Mouse (Mus musculus) right cerebral cortex, postnatal 4 days (tissue): ENCODE measurements at regions not wholly inside any gene's neighbourhood (a gene's known extent, or its start where the extent isn't known, plus 50 kb on each side); places are given as distances from the start of the nearest gene placed in this dataset.

Source experiments
- DNase-seq: peaks from one replicate; pipeline ENCODE4 v3.0.0-alpha.2; 2022

DNA sequence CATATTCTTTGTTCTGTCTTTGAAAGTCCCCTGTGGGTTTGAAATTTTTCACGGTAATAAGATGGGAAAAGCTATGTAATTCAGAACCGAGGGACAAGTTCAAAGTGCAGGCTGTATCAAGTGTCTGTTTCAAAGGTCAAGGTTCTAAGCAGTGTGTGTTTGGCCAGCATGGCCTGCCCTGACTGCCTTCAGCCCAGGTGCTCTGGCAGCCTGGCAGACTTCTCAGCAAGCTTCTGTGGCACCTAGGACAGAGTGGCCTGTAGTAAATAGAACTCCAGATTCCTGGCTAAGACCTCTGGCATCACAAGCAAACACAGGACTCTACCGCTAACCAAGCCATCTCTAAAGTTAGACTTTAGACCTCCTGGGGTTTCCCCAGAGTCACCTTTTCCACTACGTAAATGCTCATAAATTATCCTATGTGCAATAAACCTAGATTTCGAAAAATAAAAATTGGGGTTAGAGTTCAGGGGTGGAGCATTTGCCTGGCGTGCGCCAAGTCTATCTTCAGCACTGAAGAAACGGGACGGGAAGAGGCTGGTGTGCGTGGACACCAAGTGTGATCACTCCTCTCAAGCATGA is 436.5 kb upstream of the Mgmt start:
- DNase-seq: no peak

DNA sequence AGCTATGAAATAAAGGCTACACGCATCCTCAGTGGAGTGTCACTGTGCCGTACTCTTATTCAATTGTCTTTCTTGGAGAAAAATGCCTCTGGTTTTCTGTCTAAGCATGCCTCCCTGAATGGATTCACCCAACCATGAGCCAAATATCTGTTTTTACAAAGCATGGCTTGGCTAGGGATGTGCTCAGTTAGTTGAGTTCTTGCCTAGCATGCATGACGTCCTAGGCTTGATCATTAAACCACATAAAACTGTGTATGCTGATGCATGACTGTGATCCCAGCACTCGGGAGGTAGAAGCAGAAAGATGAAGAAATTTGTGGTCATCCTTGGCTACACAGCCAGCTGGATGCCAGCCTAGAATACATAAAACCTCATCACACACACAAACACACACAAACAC is 417.3 kb upstream of the Mgmt start:
- DNase-seq: no peak

DNA sequence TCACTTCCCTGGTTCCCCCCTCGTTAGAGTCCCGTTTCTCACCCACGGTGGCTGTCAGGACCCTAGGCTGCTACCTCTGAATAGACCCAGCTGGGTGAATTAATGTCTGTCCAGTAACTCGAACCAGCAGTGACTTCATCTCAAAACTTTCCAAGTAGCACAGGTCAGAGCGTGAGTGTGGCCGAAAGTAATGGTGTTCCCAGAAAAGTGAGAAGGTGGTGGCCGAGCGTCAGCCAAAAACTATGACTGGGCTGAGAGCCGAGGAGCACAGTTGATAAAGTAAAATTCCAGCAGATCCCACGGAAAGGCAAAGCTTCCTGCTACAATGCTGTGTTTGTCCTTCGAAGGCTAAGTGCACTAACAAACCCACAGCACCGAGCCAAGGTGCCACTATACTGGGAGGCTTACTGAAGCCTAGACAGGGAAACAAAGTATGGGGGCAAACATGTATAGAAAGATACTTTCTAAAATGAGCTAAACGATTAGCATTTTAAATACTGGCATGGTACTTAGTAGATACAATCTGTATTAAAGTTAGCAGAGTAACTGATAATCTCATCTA is 413.7 kb upstream of the Mgmt start:
- no peak for DNase-seq

DNA sequence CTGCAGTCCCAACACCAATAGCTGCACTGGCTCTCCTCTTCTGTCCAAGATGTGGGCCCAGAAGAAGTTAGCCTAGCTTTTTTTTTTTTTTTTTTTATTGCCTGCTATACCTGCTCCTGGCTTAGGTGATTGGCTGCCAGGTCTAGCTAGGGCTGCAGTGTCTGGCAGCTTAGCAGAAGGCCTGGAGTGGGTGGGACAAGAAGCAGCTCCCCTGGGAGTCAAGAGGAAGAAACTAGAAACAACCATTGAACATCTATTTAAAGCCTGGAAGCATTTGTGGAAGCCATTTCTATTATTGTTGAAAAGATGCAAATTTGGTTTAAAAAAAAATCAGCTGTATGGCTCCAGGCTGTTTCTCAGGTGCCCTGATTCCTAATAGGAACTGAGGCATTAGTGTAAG is 411.2 kb upstream of the Mgmt start:
- DNase-seq: no peak

DNA sequence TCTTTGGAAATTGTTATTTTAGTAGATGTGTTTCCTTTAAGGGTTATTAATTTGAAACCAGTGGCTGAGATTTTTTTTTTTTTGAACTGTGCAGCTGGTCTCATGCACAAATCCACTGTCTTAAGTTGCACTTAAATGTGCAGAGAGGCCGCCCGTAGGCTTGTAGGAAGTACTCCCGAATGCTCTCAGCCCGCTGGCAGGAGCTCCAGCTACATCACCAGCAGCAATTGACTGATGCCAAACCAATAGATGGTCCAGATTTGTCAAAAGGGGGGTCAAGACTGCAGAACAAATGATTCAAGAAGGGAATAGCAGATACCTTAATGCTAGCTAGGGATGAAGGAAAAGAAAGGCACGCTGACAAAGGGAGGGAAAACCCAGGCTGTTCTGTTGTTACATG is 406.9 kb upstream of the Mgmt start:
- no peak for DNase-seq

DNA sequence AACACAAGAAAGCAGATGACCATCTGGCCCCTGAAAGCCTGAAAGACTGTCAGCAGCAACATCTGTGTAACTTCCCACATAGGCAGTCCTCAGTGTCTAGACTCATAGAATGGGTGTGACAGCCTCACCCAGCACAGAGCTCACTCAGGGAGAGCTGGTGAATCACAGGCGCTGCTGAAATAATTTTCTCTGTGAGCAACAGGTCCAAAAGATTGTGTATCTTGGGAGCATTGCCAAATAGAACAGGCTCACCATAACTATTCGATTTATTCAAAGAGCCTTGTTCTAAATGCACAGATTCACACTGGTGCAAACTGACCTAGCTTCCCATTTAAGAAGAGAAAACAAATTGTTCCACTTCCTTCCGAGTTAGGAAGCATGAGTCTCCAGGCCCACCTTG is 399.6 kb upstream of the Mgmt start:
- no peak for DNase-seq

DNA sequence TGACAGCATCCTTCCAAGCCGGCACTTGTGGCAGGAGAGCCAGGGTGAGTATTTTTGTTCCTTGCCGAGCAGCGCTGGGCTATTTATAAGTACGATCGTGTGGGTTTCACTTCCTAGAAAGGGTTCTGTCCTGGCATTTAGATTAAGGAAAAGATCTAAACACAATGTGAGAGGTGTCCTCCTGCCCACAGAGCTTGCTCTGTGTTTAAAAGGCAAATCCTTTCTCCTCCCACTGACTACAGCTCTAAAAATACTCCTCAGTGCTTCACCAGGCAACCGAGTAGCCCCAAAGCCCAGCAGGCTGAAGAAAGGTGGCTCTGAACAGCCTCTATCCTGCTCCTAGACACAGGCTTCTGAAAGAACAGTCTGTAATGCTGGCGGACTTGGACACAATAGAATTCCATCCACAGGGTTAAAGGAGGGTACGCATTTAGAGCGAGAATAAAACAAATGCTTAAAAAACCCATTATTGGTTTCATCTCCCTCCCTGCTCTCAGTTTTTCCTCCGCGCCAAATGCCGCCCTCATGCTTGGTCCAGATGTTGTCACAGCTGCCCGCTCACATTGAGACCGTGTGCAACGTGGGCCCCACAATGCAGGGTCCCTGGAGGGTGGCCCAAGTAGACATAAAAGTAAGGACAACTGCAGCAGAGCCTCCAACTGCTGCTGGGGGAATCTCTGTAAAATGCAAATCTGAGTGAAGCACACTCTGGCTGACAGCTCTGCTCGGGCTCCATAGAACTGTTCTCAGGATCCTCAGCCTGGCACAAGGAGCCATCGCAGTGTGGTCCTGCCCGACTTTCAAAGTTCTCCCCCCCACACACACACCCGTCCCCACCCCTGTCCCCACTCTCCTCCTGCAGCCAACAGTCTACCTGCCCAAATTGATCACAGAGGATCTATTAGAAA is 397.8 kb upstream of the Mgmt start:
- DNase-seq: no peak

DNA sequence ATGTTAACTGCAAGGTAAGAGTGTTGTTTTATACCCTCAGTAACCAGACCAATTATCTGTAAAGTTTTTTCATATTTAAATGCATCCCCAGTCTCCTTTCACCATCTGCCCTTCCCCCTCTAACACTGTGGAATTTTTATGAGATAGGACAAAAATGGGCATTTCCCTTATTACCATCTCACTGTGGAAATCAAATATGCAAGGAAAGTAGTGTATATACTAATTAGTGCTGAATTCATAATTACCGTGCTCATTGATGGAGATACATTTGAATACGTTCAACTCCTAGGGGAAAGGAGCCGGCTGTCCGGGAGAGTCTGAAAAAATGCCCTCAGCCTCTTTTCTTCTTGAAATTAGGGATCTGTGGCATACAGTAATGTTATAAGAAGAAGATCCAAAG is 394.4 kb upstream of the Mgmt start:
- DNase-seq: no peak

DNA sequence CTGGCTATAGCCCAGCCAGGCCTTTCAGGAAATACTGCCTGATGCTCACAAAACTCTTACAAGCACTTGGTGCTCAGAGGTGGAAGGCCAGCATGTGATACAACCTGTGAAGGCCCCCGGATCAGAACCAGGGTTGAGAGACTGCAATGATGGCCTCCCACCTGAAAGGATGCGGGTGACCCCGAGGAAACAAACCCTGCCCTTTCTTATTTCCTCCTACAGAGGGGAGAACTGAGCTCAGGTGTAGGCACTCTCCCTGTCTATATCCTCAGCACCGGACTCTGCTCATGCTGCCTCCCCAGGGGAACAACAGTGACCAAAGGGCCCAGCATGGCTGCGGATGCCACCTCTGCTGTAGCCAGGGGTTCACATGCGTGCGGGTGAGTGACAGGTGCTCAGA is 393.3 kb upstream of the Mgmt start:
- DNase-seq: no peak

DNA sequence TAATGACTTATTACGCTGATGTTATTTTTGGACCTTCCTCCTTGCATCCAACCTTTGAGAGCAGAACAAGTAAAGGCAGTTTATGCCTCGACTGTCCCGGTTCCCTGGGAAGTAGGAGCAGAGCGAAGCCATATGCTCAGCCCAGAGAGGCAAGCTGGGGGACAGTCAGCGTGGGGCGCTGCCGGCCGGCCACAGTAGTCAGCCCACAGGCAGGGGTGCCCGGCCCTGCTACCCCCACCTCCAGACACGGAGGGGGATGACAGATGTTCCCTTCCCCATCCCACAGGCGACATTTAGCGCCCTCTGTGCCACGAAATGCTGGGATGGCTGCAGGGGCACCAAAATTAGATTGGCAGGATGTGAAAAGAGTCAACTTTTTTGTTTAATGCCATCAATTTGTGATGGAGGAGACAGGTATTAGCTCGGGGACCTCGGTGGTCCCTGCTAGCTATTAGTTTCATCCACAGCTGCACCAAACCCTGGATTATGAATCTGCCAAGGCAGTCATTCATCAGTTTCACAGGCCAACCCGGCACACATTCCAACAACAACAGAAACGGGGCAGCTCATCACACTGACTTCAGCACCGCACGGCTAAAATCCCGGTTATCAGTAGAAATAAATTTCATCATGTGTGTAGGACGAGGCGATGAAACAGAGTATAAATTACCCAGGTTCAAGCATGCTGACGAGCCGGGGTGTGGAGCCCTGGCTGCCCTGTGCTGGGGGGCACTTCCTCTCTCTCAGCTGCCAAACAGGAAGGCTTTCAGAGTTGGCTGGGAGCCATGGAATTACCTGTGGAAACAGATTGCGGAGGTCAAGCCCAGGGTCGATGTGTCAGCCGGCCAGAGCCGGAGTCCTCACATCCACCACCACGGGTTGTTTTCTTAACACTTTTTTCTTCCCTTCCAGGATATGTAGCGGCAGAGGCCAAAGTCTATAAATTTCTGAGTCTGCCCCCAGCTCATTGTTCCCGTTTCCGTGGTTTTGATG is 392.3 kb upstream of the Mgmt start:
- no peak for DNase-seq

DNA sequence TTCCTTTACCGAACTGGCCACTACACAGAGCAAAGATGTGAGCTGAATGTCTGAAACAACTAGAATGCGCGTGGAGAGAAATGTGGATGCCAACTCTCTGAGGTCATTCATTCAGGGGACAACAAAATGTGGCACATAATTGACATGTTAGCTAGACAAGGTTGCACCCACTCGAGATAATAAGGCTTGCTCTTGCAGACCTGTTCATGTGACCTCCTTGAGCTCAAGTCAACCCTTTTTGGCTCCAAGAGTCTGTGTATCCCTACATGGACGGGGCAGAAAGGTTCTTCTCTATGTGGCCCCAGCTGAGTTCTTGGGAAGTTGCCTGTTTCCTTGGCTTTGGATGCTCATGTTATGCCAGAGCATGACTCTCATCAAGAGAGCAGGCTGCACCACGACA is 383.0 kb upstream of the Mgmt start:
- DNase-seq: no peak

DNA sequence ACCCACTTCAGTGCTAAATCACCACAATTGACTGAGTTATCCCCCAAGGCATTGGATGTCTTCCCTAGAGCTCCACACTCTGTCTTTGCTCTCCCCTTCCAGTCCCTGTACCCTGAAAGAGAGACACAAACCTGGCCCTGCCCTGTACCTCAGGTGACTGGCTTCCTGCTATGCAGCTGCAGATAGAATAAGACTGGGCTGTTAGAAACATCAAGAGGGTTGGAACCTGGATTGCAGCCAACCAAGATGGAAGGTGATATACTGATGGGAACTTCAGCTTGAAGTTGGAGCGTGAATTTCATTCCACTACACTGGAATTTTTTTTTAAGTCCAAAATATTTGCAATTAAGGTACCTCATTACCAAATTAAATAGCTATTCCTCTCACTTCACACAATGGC is 379.0 kb upstream of the Mgmt start:
- DNase-seq: no peak

DNA sequence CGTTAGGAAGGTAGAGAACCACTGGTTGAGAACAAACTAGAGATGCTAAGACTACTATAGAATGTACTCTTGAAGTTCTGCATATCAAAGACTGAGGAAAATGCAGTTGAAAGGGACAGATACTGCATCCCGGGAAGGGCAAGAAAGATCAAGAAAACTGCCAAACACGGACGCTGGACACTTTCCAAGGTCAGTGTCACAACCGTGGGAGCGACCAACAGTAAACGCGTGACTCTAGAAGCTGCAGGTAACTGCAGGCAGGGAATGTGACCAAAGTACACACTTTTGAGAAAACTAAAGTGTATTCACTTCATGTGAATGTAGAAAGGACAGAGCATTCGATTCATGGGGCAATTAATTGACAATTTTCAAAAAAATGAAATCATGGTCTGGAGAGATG is 368.6 kb upstream of the Mgmt start:
- no peak for DNase-seq

DNA sequence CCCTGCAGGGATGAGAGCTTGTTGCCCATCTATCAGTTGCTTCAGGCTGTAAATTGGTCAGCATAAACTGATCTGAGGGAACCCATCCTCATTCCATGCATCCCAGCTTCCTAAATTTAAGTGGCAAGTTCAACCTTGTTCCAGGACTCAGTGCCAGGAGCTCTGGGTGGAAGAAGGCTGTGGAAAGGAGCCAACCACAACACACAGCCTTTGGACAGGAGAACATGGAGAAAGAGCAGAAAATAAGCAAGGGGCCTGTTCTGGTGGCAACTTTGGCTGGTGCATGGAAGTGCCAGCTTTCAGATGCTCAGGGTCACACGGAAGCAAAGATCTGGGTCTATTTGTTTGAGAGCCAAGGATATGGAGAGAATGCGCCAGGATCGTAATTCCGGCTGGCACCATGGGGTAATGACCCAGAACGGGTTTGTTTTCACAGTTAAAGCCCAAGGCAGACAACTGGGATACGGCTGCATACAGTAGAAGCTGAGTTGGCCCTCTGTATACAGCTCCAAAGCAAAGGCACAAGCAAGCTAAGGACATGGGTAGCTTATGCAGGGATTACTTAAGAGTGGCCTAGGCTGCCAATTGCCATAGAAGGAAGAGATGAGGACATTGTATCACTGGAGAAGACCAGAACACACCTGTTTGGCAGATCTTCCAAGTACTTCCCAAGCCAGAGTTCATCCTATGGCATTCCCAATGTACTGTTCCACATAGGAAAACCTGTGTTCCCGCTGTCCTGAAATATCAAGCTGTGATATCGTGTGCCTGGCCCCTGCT is 364.2 kb upstream of the Mgmt start:
- DNase-seq: no peak

DNA sequence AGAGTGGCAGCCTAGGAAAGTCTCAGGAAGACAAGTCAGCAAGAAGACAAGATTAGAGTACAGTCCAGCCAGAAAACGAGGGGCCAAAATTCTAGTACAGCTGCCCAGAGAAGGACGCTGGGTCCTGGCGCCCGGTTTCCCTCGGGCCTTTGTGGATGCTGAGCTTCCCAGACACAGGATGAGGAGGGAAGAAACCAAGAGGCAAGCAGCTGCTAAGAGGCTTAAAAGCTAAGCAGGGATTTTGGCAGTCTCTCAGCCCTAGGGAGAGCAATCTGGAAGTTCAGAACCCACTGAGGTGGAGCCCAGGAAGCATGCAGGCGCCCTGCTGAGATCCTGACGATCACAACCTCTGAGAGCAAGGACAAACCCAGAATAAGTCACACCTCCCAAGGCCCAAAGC is 363.1 kb upstream of the Mgmt start:
- no peak for DNase-seq

DNA sequence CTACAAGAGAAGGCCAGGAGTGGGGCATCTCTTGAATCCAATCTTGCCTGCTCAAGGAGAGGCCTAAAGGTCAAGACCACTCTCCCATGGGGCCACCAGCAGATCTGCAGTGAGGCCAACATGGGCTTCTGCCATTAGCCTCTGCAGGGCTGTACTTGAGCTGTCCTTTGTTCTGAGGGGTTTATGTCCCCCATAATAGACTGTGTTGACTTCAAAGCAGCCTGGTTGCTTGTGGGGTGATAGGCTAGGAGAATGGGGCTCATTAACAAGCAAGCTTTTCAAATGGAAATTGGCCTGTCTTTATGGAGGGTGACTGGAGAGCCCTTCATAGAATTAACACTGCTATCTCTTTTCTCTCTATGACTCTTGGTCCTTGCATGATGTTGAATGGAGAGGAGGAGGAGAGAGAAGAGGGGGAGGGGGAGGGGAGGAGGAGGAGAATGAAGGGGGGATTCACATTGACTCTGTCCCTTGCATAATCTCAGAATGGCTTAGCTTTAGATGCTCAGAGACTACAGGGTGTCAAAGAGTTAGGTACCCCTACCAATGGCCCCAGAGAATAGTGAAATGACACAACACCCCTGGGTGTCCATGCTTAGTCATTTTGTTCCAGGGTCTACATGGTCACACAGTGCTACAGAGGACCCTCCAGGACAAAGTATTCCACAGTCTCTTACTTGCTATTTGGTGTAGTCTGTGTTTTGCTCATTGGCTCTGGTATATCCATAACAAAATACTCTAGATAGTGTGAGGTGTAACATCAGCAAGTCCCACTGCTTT is 352.3 kb upstream of the Mgmt start:
- no peak for DNase-seq

DNA sequence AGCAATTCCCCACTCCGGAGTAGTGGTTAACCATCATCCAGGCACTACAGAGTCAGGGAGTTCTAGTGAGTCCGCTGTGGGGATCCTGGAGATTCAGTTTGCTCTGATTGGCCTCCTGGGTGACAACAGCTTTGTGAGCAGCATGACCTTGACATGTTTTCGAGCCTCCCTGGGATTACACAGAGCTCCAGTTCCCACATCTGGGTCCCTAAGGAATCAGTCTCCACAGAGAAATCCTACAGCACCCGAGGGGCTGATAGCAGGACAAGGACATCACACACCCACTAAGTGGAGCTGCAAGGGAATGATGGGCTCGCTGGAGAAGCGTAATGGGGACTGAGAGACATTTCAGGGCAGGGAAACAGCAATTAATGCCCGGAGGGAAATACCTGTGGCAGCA is 351.5 kb upstream of the Mgmt start:
- DNase-seq: no peak

DNA sequence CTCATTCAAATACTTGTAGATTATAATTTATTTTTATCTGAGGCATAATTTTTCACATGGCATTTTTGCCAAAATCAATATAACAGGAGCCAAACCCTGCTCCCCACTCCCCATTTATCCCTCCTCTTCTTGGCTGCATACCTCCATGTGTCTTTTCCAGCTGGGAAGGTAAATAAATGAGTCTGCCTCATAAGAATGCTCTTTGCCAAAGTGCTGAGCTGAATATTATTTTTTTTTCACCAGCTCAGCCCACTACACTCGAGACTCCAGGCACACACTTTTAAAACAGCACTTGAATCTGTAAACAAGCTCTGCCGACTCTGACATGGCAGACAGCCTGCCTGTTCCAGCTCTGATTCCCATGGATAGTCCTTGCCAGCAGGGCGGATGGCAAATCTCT is 346.6 kb upstream of the Mgmt start:
- DNase-seq: no peak

DNA sequence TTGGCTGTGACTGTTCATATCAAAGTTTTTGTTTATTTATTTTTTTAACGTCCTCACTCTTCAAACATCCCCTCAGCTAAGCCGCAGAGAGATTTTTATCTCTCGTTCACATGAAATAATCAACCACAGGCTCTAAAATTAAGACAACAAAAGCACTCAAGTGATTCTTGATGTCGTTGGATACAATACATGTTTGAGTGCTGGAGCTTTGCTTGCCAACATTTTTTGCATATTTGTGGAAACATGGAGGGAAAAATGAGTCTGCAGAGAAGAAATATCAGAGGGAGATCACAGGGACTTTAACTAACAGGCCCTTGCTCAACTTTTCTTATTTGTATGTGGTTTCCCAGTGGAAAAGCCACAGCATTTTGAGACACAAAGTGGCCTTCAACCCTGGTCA is 338.0 kb upstream of the Mgmt start:
- DNase-seq: no peak

DNA sequence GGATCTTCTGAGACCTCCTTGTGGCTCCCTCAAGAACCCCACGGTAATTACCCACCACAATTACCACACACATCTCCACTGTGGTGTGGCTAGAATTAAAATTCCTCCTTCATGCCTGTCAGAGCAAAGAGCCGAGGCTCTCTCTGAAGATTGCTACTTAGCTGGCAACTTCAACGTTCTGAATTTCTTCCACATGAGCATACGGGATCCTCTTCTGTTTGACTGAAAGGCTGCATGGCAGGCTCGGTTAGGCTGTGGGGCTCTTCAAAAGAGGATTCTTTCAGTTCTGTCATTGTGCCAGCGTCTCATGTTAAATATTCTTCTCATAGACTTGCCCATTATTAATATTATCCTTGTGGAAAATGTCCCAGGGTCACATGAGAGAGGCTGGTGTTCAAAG is 334.9 kb upstream of the Mgmt start:
- DNase-seq: no peak

DNA sequence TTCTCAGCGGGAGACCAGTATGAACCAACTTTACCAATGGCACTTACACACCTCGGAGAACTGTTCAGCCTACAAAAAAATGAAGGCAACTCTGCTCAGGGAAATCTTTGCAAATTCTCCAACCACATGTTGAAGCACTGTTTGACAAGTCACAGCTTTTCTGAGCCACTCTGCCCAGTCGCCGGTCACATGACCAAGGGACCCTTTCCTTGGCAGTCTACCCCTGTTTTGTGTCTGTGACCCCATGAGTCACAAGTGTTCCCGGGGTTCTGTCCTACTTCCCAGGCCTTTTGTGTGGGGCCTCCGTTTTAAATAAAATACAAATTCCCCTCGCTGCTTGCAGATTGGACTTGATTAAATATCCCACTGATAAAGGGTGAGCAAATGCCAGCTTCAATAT is 323.5 kb upstream of the Mgmt start:
- no peak for DNase-seq

DNA sequence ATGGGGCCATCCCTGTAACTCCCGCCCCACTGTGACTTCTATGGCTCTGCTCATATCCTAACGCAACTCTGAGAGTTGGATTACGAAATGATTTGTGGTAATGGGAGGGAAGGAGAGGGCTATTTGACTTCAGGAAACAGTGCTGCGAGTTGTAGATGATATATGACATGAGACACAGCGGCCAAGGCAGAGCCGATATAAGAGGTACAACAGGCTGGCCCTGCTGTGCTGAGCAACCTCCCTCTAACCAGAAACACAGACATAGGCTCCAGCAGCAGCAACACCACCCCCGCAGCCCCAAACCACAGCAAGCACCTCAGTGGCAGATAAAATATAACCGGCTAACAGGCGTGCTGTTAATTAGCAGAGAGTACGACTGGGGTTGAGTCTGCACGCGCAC is 312.5 kb upstream of the Mgmt start:
- DNase-seq: no peak
